Mouse (Mus musculus): ENCODE data around the gene Nemp2.

DNA sequence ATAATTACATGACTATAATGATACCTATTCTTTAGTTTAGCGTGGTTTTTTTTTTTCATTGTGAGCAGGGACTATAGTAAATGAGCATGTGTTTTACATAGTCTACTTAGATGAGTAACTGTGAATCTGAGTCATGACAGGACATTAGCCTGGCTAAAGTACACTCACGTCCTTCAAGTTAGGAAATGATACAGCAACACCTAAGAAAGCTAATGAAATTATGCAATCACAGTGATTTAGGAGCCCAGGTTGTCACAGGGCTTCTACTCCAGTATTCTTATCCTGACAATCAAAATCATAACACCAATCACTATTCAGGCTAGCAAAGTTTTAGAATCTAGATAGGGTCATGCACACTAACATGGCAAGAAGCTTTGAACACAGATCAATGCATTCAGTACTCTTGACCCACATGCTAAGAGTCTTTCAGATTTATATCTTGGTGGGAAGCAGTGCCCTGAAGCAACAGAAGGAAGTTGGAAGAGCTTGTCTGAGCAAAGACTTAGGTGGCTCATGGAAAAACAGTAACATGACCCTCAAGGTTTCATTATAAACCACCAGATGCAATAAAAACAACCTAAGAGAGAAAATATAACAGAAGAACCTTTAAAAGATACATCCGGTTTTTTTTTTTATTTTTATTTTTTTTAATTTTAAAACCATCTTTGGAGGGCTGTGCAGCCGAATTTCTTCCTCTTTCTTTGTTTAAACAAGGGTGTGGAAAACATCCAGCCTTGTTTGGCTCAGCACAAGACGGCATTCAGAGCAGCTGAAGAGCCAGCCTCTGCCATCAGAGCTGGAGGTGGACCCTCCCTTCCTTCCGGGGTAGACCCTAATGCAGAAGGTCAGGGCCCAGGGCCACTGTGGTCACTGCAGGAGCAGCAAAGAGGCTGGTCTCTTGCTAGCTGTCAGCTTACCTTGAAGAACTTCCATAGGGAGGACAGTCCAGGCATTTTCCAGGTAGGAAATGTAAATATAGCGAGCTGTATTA lies 45.4 kb downstream of the Nemp2 start:
- no peak for TF ChIP-seq CTCF (IDR thresholded peaks at IDR 0.05; ENCODE audit: low read depth)
- no peak for TF ChIP-seq EP300 (IDR thresholded peaks at IDR 0.05; ENCODE audit: low read depth)
